Mouse (Mus musculus) right cerebral cortex, adult 18-20 months (tissue): Measurements from ENCODE around the gene Hist2h3c2.

Source experiments
- DNase-seq: peaks from one replicate; pipeline ENCODE4 v3.0.0; 2022; ENCODE audit warnings: mixed read lengths

Hist2h3c2 gene

DNA sequence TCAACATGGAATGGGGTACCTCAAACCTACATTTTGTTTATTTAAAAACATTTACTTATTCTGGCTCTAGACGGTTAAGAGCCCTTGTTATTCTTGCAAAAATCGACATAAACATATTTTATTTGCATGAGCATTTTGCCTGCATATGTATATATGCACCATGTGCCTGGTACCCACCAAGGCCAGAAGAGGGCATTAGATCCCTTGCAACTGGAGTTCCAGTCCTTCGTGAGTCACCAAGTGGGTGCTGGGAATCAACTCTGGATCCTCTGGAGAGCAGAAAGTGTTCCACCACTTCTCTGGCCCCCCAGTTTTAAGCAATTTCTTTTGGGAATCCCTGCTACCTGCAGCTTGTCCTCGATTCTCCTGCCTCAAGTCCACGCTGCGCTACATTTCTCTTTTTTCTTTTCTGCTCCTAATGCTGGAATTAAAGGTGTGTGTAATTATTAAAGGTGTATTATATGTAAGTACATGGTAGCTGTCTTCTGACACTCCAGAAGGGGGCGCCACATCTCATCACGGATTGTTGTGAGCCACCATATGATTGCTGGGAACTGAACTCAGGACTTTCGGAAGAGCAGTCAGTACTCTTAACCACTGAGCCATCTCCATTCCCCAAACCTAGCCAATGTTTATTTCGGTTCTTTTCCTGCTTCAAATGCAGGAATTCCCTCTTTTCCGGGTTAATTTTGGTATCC is 43.2 kb downstream of the Hist2h3c2 start:
- no peak for DNase-seq

DNA sequence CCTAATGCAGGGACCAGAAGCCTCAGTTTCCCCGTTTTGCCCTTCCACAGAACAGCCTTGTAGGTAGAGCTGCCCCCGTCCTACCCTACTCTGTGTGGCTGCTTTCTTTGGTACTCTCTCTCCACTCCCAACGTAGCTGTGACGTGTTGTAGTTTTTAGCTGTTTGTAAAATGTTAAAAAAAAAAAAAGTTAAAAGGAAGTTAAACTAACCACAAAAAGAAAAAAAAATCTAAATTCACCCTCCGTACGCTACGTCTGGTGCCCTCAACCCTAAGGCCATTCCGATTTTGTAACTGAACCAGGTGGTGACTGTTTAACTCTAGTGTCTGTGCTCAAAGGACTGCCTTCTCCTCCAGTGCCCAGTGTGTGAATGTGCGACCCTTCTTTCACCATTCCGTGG is 44.0 kb downstream of the Hist2h3c2 start:
- DNase-seq = no peak

DNA sequence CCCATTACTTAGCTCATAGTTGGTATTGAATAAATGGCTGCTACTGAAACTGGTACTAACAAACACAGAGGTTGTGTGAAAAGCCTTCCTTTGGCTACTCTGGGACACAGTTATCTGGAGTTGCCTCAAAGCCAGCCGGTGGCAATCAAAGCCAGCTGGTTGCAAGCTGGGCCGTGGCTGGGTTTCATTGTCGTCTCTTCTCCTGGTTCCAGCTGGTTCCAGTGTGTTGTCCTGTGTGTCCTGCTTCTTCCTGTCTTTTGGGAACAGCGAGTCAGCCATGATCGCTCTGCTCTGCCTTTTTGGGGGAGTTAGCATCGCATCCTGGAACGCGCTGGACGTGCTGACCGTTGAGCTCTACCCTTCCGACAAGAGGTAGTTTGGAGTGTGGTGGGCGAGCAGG is 46.0 kb downstream of the Hist2h3c2 start:
- no peak for DNase-seq
